Mouse (Mus musculus) spleen, adult 2 months (tissue): ENCODE results near the gene Mical2.

ENCODE experiments used
- CTCF ChIP-seq: fragments of 200-500 bp; IDR thresholded peaks from 2 replicates; pipeline ENCODE4 v1.5.1; 2011; ENCODE audit warnings: mild to moderate bottlenecking, inconsistent platforms; ENCODE audit not compliant: insufficient read depth, insufficient read length, insufficient replicate concordance; ENCODE audit errors: extremely low read depth
- POLR2A ChIP-seq: fragments of 200-500 bp; IDR thresholded peaks from 2 replicates; pipeline ENCODE4 v1.6.1; 2011; ENCODE audit warnings: low read depth, low read length, inconsistent platforms

- TF ChIP-seq CTCF (no peak), POLR2A (no peak)
These were observed 9.8 kb upstream of the Mical2 start for GRCm38 (mm10) chr7:112215871-112216270.
